Mouse (Mus musculus): ENCODE measurements around the gene E330009J07Rik.

- TF ChIP-seq MAFK (IDR thresholded peaks at IDR 0.05; ENCODE audit: insufficient read depth, low read depth, low read length) = no peak
- TF ChIP-seq ZNF384 (IDR thresholded peaks at IDR 0.05; ENCODE audit: low read depth, low read length) = no peak
- TF ChIP-seq CHD2 (IDR thresholded peaks at IDR 0.05; ENCODE audit: low read depth, low read length) = no peak
Measured at GRCm38 (mm10) chr6:40441755-40442154, 5.8 kb upstream of the E330009J07Rik start.

Data from ES-E14 (cell line).